Mouse (Mus musculus): Measurements from ENCODE around the gene Olfr1232. TPM values are rescaled to one million over a fixed set of nuclear protein-coding genes. Genes with fewer than 3 reads are reported as not detected.

Gene Olfr1232
- not detected for total RNA-seq (2021)
- long read RNA-seq, experiment 1: 0 reads
- long read RNA-seq, experiment 2: 0 reads

DNA sequence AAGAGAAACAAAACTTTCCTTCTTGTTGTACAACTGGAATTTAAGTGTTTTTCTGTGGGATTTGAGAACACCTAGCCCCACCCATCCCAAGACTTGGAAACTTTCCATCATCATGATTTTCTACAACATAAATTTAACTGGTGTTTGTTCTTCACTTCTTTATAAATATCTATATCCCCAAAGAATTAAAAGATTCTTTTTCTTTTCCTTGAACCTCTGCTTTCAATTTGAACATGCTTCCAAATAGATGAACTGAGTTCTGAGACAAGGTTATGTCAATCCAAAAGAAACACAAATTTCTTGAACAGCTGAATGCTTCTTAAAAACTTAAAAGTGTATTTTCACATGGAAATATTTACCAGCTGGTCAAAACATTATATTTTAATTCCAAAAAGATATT lies at the start of gene Olfr1232:
Gene Olfr1232 (minus strand): TSS at position 101 of the 400 bp plus-strand sequence.
- DNase-seq (ENCODE audit: low spot score in 2 of 2): no peak

- DNase-seq (ENCODE audit: low spot score in 2 of 2): no peak
Observed at GRCm38 (mm10) chr2:89364765-89365164, 35.3 kb upstream of the Olfr1232 start, which contains the start of gene Olfr1234. TSS of gene Olfr1234 (minus strand) at chr2:89364865.

- no peak for DNase-seq (ENCODE audit: low spot score in 2 of 2)
Observed at GRCm38 (mm10) chr2:89342298-89342697, 12.8 kb upstream of the Olfr1232 start, which contains the start of gene Olfr1233. TSS of gene Olfr1233 (minus strand) at chr2:89342398.

DNA sequence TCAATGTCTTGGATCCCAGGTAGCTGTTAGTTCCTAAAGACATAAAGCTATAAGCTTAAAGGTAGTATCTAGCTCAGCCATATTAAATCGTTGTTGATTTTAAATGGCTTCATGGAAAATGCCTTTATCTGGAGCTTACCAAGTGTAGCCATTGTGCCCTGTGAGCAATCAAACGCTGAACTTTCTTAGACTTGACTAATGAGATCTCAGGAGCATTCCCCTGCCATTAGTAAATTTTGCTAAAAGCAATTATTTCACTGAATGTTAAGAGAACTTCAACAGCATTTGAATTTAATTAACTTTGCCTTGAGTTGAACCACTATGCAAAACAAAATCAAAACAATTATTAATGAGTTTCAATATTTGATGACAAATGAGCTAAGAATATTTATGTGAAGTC lies 22.5 kb downstream of the Olfr1232 start, which contains the start of gene Olfr1231:
Gene Olfr1231 (minus strand): TSS at position 101 of the 400 bp plus-strand sequence.
- no peak for DNase-seq (ENCODE audit: low spot score in 2 of 2)

DNA sequence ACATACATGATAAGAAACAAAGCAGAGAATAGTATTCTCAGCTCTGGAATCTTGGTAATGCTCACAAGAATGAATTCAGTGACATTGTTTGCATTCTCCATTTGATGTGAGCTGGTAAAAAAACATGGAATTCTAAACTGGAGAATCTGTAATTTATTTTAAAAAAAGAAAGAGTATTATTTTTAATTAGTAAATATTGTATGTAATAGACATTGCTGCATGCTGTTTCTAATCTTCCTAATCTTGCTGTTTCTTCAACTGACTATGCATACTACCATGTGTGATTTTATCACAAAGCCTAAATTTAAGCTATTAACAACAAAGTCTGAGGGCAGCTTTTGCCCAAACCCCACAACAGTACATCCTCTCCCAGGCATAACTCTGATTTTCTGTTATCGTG lies 32.3 kb downstream of the Olfr1232 start, which contains the start of gene Olfr1230:
Gene Olfr1230 (minus strand): TSS at position 101 of the 400 bp plus-strand sequence.
- no peak for DNase-seq (ENCODE audit: low spot score in 2 of 2)

DNA sequence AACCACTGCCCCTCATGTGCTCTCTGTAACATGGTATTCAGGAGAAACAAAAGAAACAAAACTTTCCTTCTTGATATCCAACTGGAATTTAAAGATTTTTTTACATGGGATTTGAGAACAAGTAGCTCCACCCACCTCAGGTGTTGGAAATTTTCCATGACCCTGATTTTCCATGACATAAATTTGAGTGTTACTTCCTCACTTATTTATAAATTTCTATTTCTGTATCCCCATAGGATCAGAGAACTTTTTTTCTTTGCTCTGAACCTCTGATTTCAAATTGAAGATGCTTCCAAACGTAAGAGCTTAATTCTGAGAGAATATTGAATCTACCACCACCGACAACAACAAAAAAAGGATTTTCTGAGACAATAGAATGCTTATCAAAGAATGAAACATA lies 41.6 kb downstream of the Olfr1232 start, which contains the start of gene Olfr1229:
Gene Olfr1229 (minus strand): TSS at position 101 of the 400 bp plus-strand sequence.
- no peak for DNase-seq (ENCODE audit: low spot score in 2 of 2)

Other genes starting within 250 kb of the Olfr1232 start
- gene Olfr1219, start 246.2 kb downstream of the Olfr1232 start, total RNA-seq (2021): not detected
- not detected for gene Olfr1220, start 222.8 kb downstream of the Olfr1232 start, total RNA-seq (2021)
- gene Olfr1221, start 212.4 kb downstream of the Olfr1232 start, total RNA-seq (2021): not detected
- not detected for gene Olfr1222, start 196.6 kb downstream of the Olfr1232 start, total RNA-seq (2021)
- gene Olfr1223, start 178.1 kb downstream of the Olfr1232 start, total RNA-seq (2021): not detected
- gene Olfr1224-ps1, start 165.6 kb downstream of the Olfr1232 start, total RNA-seq (2021): not detected
- not detected for gene Olfr1225, start 155.0 kb downstream of the Olfr1232 start, total RNA-seq (2021)
- gene Olfr1226, start 129.6 kb downstream of the Olfr1232 start, total RNA-seq (2021): not detected
- not detected for gene Olfr1228, start 75.6 kb downstream of the Olfr1232 start, total RNA-seq (2021)
- not detected for gene Olfr1229, start 41.7 kb downstream of the Olfr1232 start, total RNA-seq (2021)
- not detected for gene Olfr1230, start 32.4 kb downstream of the Olfr1232 start, total RNA-seq (2021)
- not detected for gene Olfr1231, start 22.6 kb downstream of the Olfr1232 start, total RNA-seq (2021)
- not detected for gene Olfr1233, start 12.7 kb upstream of the Olfr1232 start, total RNA-seq (2021)
- not detected for gene Olfr1234, start 35.2 kb upstream of the Olfr1232 start, total RNA-seq (2021)
- not detected for gene Olfr1238, start 80.0 kb upstream of the Olfr1232 start, total RNA-seq (2021)
- gene Olfr1239, start 90.7 kb upstream of the Olfr1232 start, total RNA-seq (2021): not detected
- gene Olfr1240, start 113.3 kb upstream of the Olfr1232 start, total RNA-seq (2021): not detected
- gene Olfr1241, start 157.5 kb upstream of the Olfr1232 start, total RNA-seq (2021): not detected
- not detected for gene Olfr1242, start 168.7 kb upstream of the Olfr1232 start, total RNA-seq (2021)
- not detected for gene Olfr1243, start 201.8 kb upstream of the Olfr1232 start, total RNA-seq (2021)
- gene Olfr1245, start 248.8 kb upstream of the Olfr1232 start, total RNA-seq (2021): not detected